Mouse (Mus musculus): ENCODE measurements around the gene Iqschfp. TPM values are rescaled to one million over a fixed set of nuclear protein-coding genes. Genes with fewer than 3 reads are reported as not detected.

Iqschfp gene
- polyA plus RNA-seq, 1 experiment = not detected

- H3K4me3 ChIP-seq (replicated peaks; ENCODE audit: control insufficient read depth, low read depth, low read length) = no peak overlapping the region
- no peak overlapping the region for H3K27ac ChIP-seq (ENCODE audit: control insufficient read depth, insufficient read depth, low read depth, low read length, poor library complexity)
- 78% methylated on average over 2 of the region's 2 CpGs for WGBS
- TF ChIP-seq POLR2A (IDR thresholded peaks at IDR 0.05; ENCODE audit: borderline replicate concordance, control insufficient read depth, low read depth, low read length) (no peak), CTCF (IDR thresholded peaks at IDR 0.05; ENCODE audit: control insufficient read depth, insufficient read depth, low read length) (no peak)
- no peaks in the 10 kb centered on the region for H3K4me1 ChIP-seq (ENCODE audit: control insufficient read depth, insufficient read depth, low read length)
These were observed 528.9 kb downstream of the Iqschfp start for GRCm38 (mm10) chr3:68420927-68421326.

- 88% methylated on average over 2 of the region's 2 CpGs for WGBS
- no peak overlapping the region for H3K4me3 ChIP-seq (replicated peaks; ENCODE audit: control insufficient read depth, low read depth, low read length)
- TF ChIP-seq CTCF (IDR thresholded peaks at IDR 0.05; ENCODE audit: control insufficient read depth, insufficient read depth, low read length) = no peak
- TF ChIP-seq POLR2A (IDR thresholded peaks at IDR 0.05; ENCODE audit: borderline replicate concordance, control insufficient read depth, low read depth, low read length) = no peak
- H3K27ac ChIP-seq (ENCODE audit: control insufficient read depth, insufficient read depth, low read depth, low read length, poor library complexity) = no peak overlapping the region
- no peaks in the 10 kb centered on the region for H3K4me1 ChIP-seq (ENCODE audit: control insufficient read depth, insufficient read depth, low read length)
These were observed 529.8 kb downstream of the Iqschfp start for GRCm38 (mm10) chr3:68421849-68422248.

GRCm38 (mm10) chr3:68428081-68428480 lies 536.0 kb downstream of the Iqschfp start:
- Histone ChIP-seq H3K4me1 (ENCODE audit: control insufficient read depth, insufficient read depth, low read length) (no peaks in the 10 kb centered on the region), H3K27ac (ENCODE audit: control insufficient read depth, insufficient read depth, low read depth, low read length, poor library complexity) (no peak overlapping the region), H3K4me3 (replicated peaks; ENCODE audit: control insufficient read depth, low read depth, low read length) (no peak overlapping the region)
- WGBS = 89% methylated on average over 5 of the region's 5 CpGs
- TF ChIP-seq POLR2A (IDR thresholded peaks at IDR 0.05; ENCODE audit: borderline replicate concordance, control insufficient read depth, low read depth, low read length) = no peak
- TF ChIP-seq CTCF (IDR thresholded peaks at IDR 0.05; ENCODE audit: control insufficient read depth, insufficient read depth, low read length) = no peak

- no peak overlapping the region for H3K4me3 ChIP-seq (replicated peaks; ENCODE audit: control insufficient read depth, low read depth, low read length)
- no peak for TF ChIP-seq CTCF (IDR thresholded peaks at IDR 0.05; ENCODE audit: control insufficient read depth, insufficient read depth, low read length)
- no peak for TF ChIP-seq POLR2A (IDR thresholded peaks at IDR 0.05; ENCODE audit: borderline replicate concordance, control insufficient read depth, low read depth, low read length)
- H3K4me1 ChIP-seq (ENCODE audit: control insufficient read depth, insufficient read depth, low read length) = no peaks in the 10 kb centered on the region
- 76% methylated on average over 7 of the region's 7 CpGs for WGBS
- no peak overlapping the region for H3K27ac ChIP-seq (ENCODE audit: control insufficient read depth, insufficient read depth, low read depth, low read length, poor library complexity)
These were observed 542.4 kb downstream of the Iqschfp start for GRCm38 (mm10) chr3:68434435-68434834.

- 74% methylated on average over 2 of the region's 2 CpGs for WGBS
- H3K4me1 ChIP-seq (ENCODE audit: control insufficient read depth, insufficient read depth, low read length) = no peaks in the 10 kb centered on the region
- no peak for TF ChIP-seq CTCF (IDR thresholded peaks at IDR 0.05; ENCODE audit: control insufficient read depth, insufficient read depth, low read length)
- no peak for TF ChIP-seq POLR2A (IDR thresholded peaks at IDR 0.05; ENCODE audit: borderline replicate concordance, control insufficient read depth, low read depth, low read length)
- no peak overlapping the region for H3K27ac ChIP-seq (ENCODE audit: control insufficient read depth, insufficient read depth, low read depth, low read length, poor library complexity)
- H3K4me3 ChIP-seq (replicated peaks; ENCODE audit: control insufficient read depth, low read depth, low read length) = no peak overlapping the region
These were observed 542.9 kb downstream of the Iqschfp start for GRCm38 (mm10) chr3:68434897-68435296.

GRCm38 (mm10) chr3:68448480-68448879 lies 556.4 kb downstream of the Iqschfp start:
- Histone ChIP-seq H3K4me1 (ENCODE audit: control insufficient read depth, insufficient read depth, low read length) (no peaks in the 10 kb centered on the region), H3K27ac (ENCODE audit: control insufficient read depth, insufficient read depth, low read depth, low read length, poor library complexity) (no peak overlapping the region), H3K4me3 (replicated peaks; ENCODE audit: control insufficient read depth, low read depth, low read length) (no peak overlapping the region)
- no peak for TF ChIP-seq POLR2A (IDR thresholded peaks at IDR 0.05; ENCODE audit: borderline replicate concordance, control insufficient read depth, low read depth, low read length)
- no peak for TF ChIP-seq CTCF (IDR thresholded peaks at IDR 0.05; ENCODE audit: control insufficient read depth, insufficient read depth, low read length)
- WGBS = 62% methylated on average over 2 of the region's 2 CpGs

- H3K4me1 ChIP-seq (ENCODE audit: control insufficient read depth, insufficient read depth, low read length) = no peaks in the 10 kb centered on the region
- WGBS = 89% methylated on average over 1 of the region's 1 CpGs
- H3K4me3 ChIP-seq (replicated peaks; ENCODE audit: control insufficient read depth, low read depth, low read length) = no peak overlapping the region
- H3K27ac ChIP-seq (ENCODE audit: control insufficient read depth, insufficient read depth, low read depth, low read length, poor library complexity) = no peak overlapping the region
- TF ChIP-seq POLR2A (IDR thresholded peaks at IDR 0.05; ENCODE audit: borderline replicate concordance, control insufficient read depth, low read depth, low read length) (no peak), CTCF (IDR thresholded peaks at IDR 0.05; ENCODE audit: control insufficient read depth, insufficient read depth, low read length) (no peak)
These were observed 559.6 kb downstream of the Iqschfp start for GRCm38 (mm10) chr3:68451634-68452033.

GRCm38 (mm10) chr3:68453266-68453665 lies 561.2 kb downstream of the Iqschfp start:
- Histone ChIP-seq H3K4me1 (ENCODE audit: control insufficient read depth, insufficient read depth, low read length) (no peaks in the 10 kb centered on the region), H3K27ac (ENCODE audit: control insufficient read depth, insufficient read depth, low read depth, low read length, poor library complexity) (no peak overlapping the region), H3K4me3 (replicated peaks; ENCODE audit: control insufficient read depth, low read depth, low read length) (no peak overlapping the region)
- 5% methylated on average over 5 of the region's 5 CpGs for WGBS
- TF ChIP-seq POLR2A (IDR thresholded peaks at IDR 0.05; ENCODE audit: borderline replicate concordance, control insufficient read depth, low read depth, low read length) = no peak
- TF ChIP-seq CTCF (IDR thresholded peaks at IDR 0.05; ENCODE audit: control insufficient read depth, insufficient read depth, low read length) = no peak
